Mouse (Mus musculus): Measurements from ENCODE around the gene Smg5.

- TF ChIP-seq CTCF (IDR thresholded peaks at IDR 0.05; ENCODE audit: low read depth) (no peak), EP300 (IDR thresholded peaks at IDR 0.05; ENCODE audit: low read depth) (no peak)
Measured at GRCm38 (mm10) chr3:88335436-88336053, 515 bp upstream of the Smg5 start.
